Mouse (Mus musculus): Measurements from ENCODE around the gene Nek9.

The Nek9 gene

GRCm38 (mm10) chr12:85350407-85351232 lies 11.5 kb upstream of the Nek9 start:
- in situ Hi-C loops (cut with MboI; ENCODE audit: unreplicated experiment in 2 of 2): no loop called here

- in situ Hi-C loops (cut with MboI; ENCODE audit: unreplicated experiment in 2 of 2): loop anchor here (5.0 to 25.0 kb wide), 3 partner anchors 139 to 764 kb away; partner anchors contain the start of genes Ift43 (in 1 of the 2) and Tgfb3 (in 1 of the 2)
These were observed 9.2 kb upstream of the Nek9 start for GRCm38 (mm10) chr12:85348338-85348737.

GRCm38 (mm10) chr12:85347196-85347595 lies 8.0 kb upstream of the Nek9 start:
- in situ Hi-C loops (cut with MboI; ENCODE audit: unreplicated experiment in 2 of 2): loop anchor here (5.0 to 25.0 kb wide), 3 partner anchors 140 to 765 kb away; partner anchors contain the start of genes Ift43 (in 1 of the 2) and Tgfb3 (in 1 of the 2)

GRCm38 (mm10) chr12:85346374-85346773 lies 7.2 kb upstream of the Nek9 start:
- in situ Hi-C loops (cut with MboI; ENCODE audit: unreplicated experiment in 2 of 2): loop anchor here (5.0 to 25.0 kb wide), 3 partner anchors 141 to 766 kb away; partner anchors contain the start of genes Ift43 (in 1 of the 2) and Tgfb3 (in 1 of the 2)

DNA sequence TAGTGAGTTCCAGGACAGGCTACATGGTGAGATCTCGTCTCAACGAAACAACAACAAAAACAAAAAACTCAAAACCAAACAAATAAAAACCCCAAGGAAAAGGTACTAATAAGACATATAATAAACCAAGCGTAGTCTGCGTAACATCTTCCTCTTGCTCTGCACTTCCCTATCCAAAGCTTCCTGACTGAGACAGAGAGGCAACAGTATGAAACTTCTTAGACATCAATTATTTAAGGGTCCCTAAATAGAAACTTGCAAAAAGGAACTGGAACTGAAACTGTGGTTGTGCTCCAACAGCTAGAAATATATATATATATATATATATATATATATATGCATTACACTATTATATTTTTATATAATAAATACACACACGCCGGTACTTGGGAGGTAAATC lies 6.4 kb upstream of the Nek9 start:
- in situ Hi-C loops (cut with MboI; ENCODE audit: unreplicated experiment in 2 of 2): loop anchor here (5.0 to 25.0 kb wide), 3 partner anchors 142 to 767 kb away; partner anchors contain the start of genes Ift43 (in 1 of the 2) and Tgfb3 (in 1 of the 2)

- in situ Hi-C loops (cut with MboI; ENCODE audit: unreplicated experiment in 2 of 2): loop anchor here (5.0 to 25.0 kb wide), 9 partner anchors 33 to 768 kb away; partner anchors contain the start of genes Erg28 (in 1 of the 2), Ift43 (in 1 of the 2), Tgfb3 (in 1 of the 2) and Ttll5 (in 1 of the 2)
These were observed 5.1 kb upstream of the Nek9 start for GRCm38 (mm10) chr12:85344252-85344651.

- in situ Hi-C loops (cut with MboI; ENCODE audit: unreplicated experiment in 2 of 2): loop anchor here (5.0 to 25.0 kb wide), 9 partner anchors 35 to 770 kb away; partner anchors contain the start of genes Erg28 (in 1 of the 2), Ift43 (in 1 of the 2), Tgfb3 (in 1 of the 2) and Ttll5 (in 1 of the 2)
These were observed 3.1 kb upstream of the Nek9 start for GRCm38 (mm10) chr12:85342310-85342709.

DNA sequence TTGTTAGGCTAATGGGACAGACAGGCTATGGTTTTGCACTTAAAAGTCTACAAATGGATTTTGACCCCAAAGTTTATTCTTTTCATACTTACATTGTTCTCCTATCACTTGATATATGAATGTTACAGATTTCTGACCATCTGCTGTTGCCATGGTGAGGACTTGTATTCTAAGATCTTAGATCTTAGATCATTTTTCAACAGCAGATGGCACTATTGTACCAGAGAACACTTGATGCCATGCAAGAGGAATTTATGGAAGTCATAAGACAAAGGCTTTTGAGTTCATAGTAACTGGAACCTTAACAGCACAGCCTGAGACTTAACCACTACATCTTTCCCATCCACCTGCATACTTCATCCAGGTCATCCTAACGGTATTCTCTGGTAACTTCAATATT lies 2.0 kb upstream of the Nek9 start:
- in situ Hi-C loops (cut with MboI; ENCODE audit: unreplicated experiment in 2 of 2): loop anchor here (5.0 to 25.0 kb wide), 9 partner anchors 36 to 771 kb away; partner anchors contain the start of genes Erg28 (in 1 of the 2), Ift43 (in 1 of the 2), Tgfb3 (in 1 of the 2) and Ttll5 (in 1 of the 2)

DNA sequence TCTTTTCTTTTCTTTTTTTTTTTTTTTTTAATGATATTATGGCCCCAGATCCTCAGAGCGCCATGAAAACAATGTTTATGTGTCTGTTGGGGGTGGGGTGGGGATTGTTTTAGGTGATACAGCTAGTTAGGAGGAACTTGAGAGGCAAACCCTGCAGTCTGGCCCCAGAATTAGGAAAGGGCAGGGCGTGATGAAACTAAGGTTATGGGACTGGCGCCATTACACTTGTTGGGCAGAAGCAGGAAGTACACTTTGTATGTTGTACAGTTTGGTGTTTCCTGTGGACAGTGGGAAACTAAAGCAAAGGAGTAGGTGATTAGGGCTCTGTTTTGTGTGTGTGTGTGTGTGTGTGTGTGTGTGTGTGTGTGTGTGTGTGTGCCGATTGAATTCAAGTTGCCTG lies 785 bp upstream of the Nek9 start:
- in situ Hi-C loops (cut with MboI; ENCODE audit: unreplicated experiment in 2 of 2): loop anchor here (5.0 to 25.0 kb wide), 9 partner anchors 37 to 772 kb away; partner anchors contain the start of genes Erg28 (in 1 of the 2), Ift43 (in 1 of the 2), Tgfb3 (in 1 of the 2) and Ttll5 (in 1 of the 2)

DNA sequence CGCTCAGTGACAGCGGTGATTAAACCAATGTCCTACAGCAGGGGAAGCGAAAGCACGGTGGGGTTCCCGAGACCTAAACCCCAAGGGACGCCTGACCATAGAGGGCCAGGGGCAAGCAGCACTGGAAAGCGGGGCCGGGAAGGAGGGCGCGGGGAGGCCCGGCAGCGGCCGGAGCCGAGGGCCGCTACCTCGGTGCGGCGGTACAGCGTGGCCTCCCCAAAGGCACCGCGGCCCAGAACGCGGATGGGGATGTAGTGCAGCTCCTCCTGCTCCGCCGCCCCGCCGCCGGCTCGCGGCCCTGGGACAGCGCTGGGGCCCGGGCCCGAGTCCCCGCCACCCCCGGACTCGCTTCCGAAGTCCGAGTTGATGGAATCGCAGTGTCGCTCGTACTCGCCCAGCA lies 347 bp downstream of the Nek9 start:
- in situ Hi-C loops (cut with MboI; ENCODE audit: unreplicated experiment in 2 of 2): loop anchor here (25.0 kb wide), 2 partner anchors 748 to 773 kb away; partner anchors contain the start of genes Ift43 (in 1 of the 2) and Tgfb3 (in 1 of the 2)

DNA sequence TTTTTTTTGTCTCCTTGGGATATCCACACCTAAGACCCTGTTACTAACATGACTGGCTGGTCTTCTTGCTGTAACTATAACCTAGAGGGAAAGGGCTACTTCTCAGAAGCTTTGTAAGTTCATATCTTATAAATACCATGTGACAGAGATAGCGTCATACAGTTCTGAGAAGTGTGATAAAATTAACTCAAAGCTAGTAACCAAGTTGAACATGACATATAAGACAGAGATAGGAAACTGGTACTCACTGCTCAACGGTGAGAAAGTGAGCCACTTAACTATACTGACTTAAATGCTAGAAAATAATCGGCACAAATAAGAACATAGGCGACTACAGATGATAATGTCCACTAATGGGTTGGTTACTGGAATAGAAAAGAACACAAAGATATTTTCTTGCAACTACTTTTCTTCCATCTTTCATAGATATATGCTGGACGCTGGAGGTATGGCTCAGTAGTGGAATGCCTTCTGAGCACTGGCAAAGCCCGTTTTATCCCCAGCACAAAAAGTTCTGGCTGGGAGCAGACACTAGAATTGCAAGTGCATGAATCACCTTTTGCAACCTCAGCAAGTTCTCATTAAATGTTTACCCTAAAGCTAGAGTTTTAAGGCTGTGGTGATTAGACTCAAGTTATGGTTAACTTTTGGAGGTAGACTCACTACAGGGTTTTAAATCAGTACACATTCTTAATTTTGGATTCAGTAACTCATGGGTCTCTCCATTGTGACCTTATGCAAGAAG lies 1.4 kb downstream of the Nek9 start:
- in situ Hi-C loops (cut with MboI; ENCODE audit: unreplicated experiment in 2 of 2): loop anchor here (25.0 kb wide), 2 partner anchors 750 to 775 kb away; partner anchors contain the start of genes Ift43 (in 1 of the 2) and Tgfb3 (in 1 of the 2)

DNA sequence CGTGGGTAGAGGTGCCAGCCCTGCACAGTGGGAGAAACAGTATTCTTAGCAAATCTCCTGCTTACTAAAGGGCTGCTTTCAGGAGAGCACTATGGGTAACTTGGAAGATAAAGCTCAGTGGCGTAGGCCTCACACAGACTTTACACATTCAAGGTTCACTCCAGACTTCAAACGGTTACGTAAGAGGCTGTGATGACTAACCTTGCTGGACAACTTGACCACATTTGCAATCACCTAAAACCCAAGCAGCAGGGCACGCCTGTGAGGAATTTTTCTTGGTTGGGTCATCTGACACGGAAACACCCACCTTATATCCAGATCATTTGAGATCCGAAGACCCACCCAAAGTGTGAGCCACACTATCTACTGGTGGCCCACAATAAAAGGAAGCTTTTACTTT lies 9.0 kb downstream of the Nek9 start:
- in situ Hi-C loops (cut with MboI; ENCODE audit: unreplicated experiment in 2 of 2): loop anchor here (25.0 kb wide), 2 partner anchors 757 to 782 kb away; partner anchors contain the start of genes Ift43 (in 1 of the 2) and Tgfb3 (in 1 of the 2)

DNA sequence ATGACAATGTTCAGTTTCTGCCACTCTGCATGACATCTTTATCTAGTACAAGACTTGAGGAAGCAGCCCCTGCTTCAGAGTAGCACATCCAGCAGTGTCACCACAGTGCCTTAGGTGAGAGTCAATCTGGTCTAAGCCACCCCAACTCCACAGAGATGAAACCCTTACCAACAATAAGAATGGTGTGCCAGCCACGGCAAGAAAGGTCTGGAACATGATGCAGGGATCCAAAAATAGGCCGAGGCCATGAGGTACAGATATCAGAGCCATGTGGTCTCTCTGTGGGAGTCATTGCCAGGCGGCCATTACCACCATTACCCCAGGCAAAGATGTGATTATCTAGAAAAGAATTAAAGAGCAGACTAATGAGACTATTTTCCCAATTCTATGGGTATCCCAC lies 30.5 kb downstream of the Nek9 start:
- in situ Hi-C loops (cut with MboI; ENCODE audit: unreplicated experiment in 2 of 2): loop anchor here (10.0 to 25.0 kb wide), 5 partner anchors 164 to 671 kb away; partner anchors contain the start of genes Isca2 (in 1 of the 2), Npc2 (in 1 of the 2) and Vrtn (in 1 of the 2)

DNA sequence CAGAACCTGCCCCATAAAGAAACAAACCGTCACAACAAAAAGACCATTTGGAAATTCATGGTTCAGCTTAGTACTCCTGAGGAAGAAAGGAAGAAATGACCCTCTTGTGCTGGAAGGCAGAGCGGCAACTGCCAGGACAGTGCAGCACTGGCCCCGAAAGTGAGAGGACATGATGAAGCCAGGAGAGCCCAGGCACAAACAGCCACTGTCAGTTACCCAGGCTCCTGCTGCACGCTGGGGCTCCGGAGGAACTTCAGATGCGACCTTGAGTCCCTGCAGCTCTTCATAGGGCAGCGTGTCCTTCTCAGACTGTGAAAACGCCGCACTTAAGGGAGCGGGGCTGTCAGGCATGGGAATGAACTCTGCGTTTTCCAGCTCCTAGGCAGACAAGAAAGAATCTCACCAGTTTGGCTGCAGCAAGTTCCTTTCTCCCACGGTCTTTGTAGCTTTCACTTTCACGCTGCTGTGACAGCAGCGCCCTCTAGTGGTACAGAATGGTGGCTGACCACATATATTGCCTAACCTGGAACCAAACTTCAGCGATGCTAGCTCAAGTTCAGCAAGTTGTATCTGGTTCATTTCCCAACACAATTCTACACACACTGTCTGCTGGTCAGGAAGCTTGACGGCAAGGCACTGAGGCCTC lies 33.8 kb downstream of the Nek9 start:
- in situ Hi-C loops (cut with MboI; ENCODE audit: unreplicated experiment in 2 of 2): loop anchor here (10.0 to 25.0 kb wide), 5 partner anchors 161 to 668 kb away; partner anchors contain the start of genes Isca2 (in 1 of the 2), Npc2 (in 1 of the 2) and Vrtn (in 1 of the 2)

GRCm38 (mm10) chr12:85304725-85305124 lies 34.4 kb downstream of the Nek9 start:
- in situ Hi-C loops (cut with MboI; ENCODE audit: unreplicated experiment in 2 of 2): loop anchor here (10.0 to 25.0 kb wide), 5 partner anchors 160 to 667 kb away; partner anchors contain the start of genes Isca2 (in 1 of the 2), Npc2 (in 1 of the 2) and Vrtn (in 1 of the 2)

DNA sequence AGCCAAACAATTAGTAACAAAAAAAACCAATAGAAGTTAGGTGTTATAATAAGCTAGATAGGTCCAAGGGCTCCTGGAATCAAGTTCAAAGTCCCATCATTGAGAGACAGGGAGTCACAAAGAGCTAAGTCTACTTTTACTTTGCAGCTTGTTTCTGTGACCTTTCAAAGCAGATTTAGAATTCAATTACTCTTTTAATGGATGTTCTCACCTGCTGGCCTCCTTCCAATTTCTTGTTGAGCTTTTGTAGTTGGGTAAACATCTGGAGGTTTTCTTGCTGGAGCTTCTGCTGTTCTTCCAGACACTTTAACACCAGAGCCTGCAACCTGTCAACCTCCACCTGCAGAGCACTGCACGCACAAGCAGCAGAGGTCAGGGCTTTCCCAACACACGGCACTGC lies 35.9 kb downstream of the Nek9 start:
- in situ Hi-C loops (cut with MboI; ENCODE audit: unreplicated experiment in 2 of 2): loop anchor here (10.0 to 25.0 kb wide), 5 partner anchors 158 to 666 kb away; partner anchors contain the start of genes Isca2 (in 1 of the 2), Npc2 (in 1 of the 2) and Vrtn (in 1 of the 2)

- in situ Hi-C loops (cut with MboI; ENCODE audit: unreplicated experiment in 2 of 2): loop anchor here in 1 of 2 experiments (10.0 kb wide), 1 partner anchor 214 kb away; no protein-coding TSS in a partner anchor
These were observed 40.4 kb downstream of the Nek9 start for GRCm38 (mm10) chr12:85298835-85299180.

DNA sequence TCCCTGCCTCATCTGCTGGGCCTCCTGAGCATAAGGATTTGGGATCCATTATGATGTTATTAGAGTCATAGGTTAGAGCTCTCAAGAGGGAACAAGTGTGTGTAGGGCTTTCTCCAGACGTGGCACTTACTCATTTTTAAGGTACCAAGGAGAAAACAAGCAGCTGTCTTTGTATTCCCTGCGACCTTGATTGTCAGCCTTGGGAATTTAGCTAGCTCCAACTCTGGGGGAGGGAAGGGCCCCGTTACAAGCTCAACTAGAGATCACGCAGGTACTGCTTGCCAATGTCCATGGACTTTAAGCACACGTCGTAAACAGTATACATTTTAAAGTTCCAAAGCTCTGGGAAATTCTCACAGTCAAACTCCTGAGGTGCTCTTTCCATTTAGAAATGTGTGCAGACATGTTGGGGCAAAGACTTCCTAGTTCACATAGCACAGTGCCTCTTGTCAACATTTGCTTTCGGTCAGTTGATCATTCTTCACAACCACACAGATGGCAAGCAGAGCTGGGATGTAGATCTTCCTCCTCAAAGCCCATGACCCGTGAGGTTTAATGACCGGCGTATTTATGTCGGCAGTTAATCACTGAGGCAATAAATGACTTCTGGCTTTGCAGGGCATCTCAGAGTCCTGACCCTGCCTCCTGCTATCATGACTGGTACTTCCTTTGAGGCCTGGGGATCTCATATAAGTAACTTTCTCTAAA lies 40.9 kb downstream of the Nek9 start:
- in situ Hi-C loops (cut with MboI; ENCODE audit: unreplicated experiment in 2 of 2): loop anchor here in 1 of 2 experiments (10.0 kb wide), 1 partner anchor 213 kb away; no protein-coding TSS in a partner anchor

All from v-Abl transformed pro-B cells (cell line).